Mouse (Mus musculus): ENCODE data around the gene Usf2.

Usf2 gene

GRCm38 (mm10) chr7:30909773-30910172 is 46.8 kb downstream of the Usf2 start:
- DNase-seq: no peak

GRCm38 (mm10) chr7:30908992-30909431 is 47.6 kb downstream of the Usf2 start:
- DNase-seq: no peak

- DNase-seq: no peak
Measured at GRCm38 (mm10) chr7:30908277-30908991, 48.2 kb downstream of the Usf2 start.

GRCm38 (mm10) chr7:30904042-30904441 is 52.6 kb downstream of the Usf2 start:
- DNase-seq: no peak

Measured in thymus, postnatal 36 days (tissue).